ENCODE assay signal across 8 mouse cellular contexts in the genomic region with DNA sequence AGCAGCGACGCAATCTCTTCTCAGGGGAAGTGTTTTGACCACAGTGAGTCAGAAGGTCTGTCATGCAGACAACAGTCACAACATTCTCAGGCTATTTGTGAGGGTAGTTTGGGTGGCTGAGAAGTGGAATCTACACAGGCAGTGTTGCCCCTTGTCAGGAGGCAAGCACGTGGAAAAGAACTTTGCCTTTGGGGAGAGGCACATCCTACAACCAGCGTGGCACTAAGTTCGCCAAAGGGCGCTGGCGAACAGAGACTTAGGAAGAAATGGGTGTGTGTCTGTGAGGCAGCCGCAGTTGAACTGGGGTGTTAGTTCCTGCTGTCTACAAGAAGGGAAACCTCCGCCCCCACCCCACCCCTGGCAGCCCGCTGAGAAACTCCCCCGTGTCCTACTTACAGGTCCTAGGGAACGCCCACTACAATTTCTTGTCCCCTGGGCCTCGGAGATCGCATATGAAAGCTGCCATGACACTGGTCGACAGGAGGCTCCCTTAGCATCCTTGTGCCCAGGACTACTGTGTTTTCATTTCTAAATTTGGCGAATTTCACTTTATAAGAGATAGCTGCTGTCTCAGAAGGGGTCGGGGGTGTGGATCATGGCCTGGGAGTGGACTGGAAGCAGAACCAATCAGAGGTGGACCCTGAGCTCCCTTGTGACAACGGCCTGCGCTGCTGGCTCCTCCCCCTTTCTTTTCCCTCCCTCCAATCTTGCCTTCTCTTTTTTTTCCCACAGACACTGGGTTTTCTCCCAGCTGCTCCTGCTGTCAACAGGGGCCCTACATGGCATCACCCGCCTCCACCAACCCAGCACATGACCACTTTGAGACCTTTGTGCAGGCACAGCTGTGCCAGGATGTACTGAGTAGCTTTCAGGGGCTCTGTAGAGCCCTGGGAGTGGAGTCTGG. TPM values are rescaled to one million over a fixed set of nuclear protein-coding genes. Genes with fewer than 3 reads are reported as not detected.
DNase-seq lines count a peak whose midpoint lies in the region; ATAC-seq and TF ChIP-seq lines count a peak whose summit lies in the region.

No protein-coding gene starts in this region.

- no peak for TF ChIP-seq POLR2A in ES-Bruce4 (IDR thresholded peaks at IDR 0.05; ENCODE audit: insufficient read depth, low read length)
- no peak for TF ChIP-seq POLR2A in bone marrow macrophage, adult 2 months (IDR thresholded peaks at IDR 0.05; ENCODE audit: borderline replicate concordance, low read depth, low read length)

- no peaks in the 10 kb centered on the region for H3K9me3 ChIP-seq in ES-Bruce4 (replicated peaks; ENCODE audit: control insufficient read depth, insufficient read depth, low read length, poor library complexity, severe bottlenecking)
- H3K9me3 ChIP-seq in hindbrain, embryonic 13.5 days = no peaks in the 10 kb centered on the region

- no peak for TF ChIP-seq CTCF in ES-Bruce4 (IDR thresholded peaks at IDR 0.05; ENCODE audit: low read depth, low read length)
- TF ChIP-seq CTCF in bone marrow macrophage, adult 2 months (IDR thresholded peaks at IDR 0.05; ENCODE audit: low read depth, low read length) = no peak

- peak overlapping the region; percentile 69 for H3K9ac ChIP-seq in ES-Bruce4 (ENCODE audit: low read depth, poor library complexity, severe bottlenecking)
- peak overlapping the region; percentile 80 for H3K9ac ChIP-seq in hindbrain, embryonic 13.5 days

- peak overlapping the region; percentile 82 for H3K4me3 ChIP-seq in ES-Bruce4 (ENCODE audit: low read depth, low read length)
- H3K4me3 ChIP-seq in bone marrow macrophage, adult 2 months (ENCODE audit: insufficient read depth, low read length) = peak overlapping the region; percentile 62
- peak overlapping the region; percentile 61 for H3K4me3 ChIP-seq in hindbrain, embryonic 13.5 days

- H3K36me3 ChIP-seq in ES-Bruce4 (ENCODE audit: control insufficient read depth, insufficient read depth, low read length, poor library complexity, severe bottlenecking) = no peaks in the 10 kb centered on the region
- H3K36me3 ChIP-seq in hindbrain, embryonic 13.5 days = peaks cover 28% of the 10 kb centered on the region

- 2% methylated on average over 20 of the region's 20 CpGs for WGBS in hindbrain, embryonic 13.5 days

- no peaks in the 10 kb centered on the region for H3K27me3 ChIP-seq in ES-Bruce4 (ENCODE audit: control insufficient read depth, insufficient read depth, low read length, poor library complexity, severe bottlenecking)
- H3K27me3 ChIP-seq in hindbrain, embryonic 13.5 days = 0 out of 2 replicates have a peak, but pooled peaks cover 3% of the 10 kb centered on the region

- H3K4me2 ChIP-seq in hindbrain, embryonic 13.5 days = peak overlapping the region; percentile 87

- H3K27ac ChIP-seq in ES-Bruce4 (ENCODE audit: insufficient read depth, low read length) = 0 out of 2 replicates have a peak overlapping the region, but pooled peaks have one; percentile 12
- H3K27ac ChIP-seq in bone marrow macrophage, adult 2 months (ENCODE audit: insufficient read depth, low read depth, low read length) = peak overlapping the region; percentile 77
- peak overlapping the region; percentile 84 for H3K27ac ChIP-seq in hindbrain, embryonic 13.5 days

- H3K4me1 ChIP-seq in ES-Bruce4 (ENCODE audit: control insufficient read depth, insufficient read depth, low read length) = peaks cover 5% of the 10 kb centered on the region
- peaks cover 33% of the 10 kb centered on the region for H3K4me1 ChIP-seq in bone marrow macrophage, adult 2 months (ENCODE audit: control insufficient read depth, insufficient read depth, low read length)
- peaks cover 34% of the 10 kb centered on the region for H3K4me1 ChIP-seq in hindbrain, embryonic 13.5 days (replicated peaks)

- DNase-seq in frontal cortex, postnatal 14 days (ENCODE audit: low spot score in 2 of 2) = peak; percentile 39 to 68
- DNase-seq in left cerebral cortex, adult 18-20 months (ENCODE audit: low spot score in 2 of 2) = peak; percentile 40 to 51
- DNase-seq in lung, postnatal 25 days (ENCODE audit: low spot score) = peak; percentile 82
- peak; percentile 56 for DNase-seq in right cerebral cortex, adult 18-20 months
- DNase-seq in urinary bladder, postnatal 36 days (ENCODE audit: low spot score in 2 of 2) = peak; percentile 50 to 62

- ATAC-seq in hindbrain, embryonic 13.5 days (ENCODE audit: low FRiP score) = peak; percentile 71

- no peak for TF ChIP-seq EP300 in ES-Bruce4 (IDR thresholded peaks at IDR 0.05; ENCODE audit: insufficient read depth, low read depth, low read length)

RNA-seq across cellular contexts. Expression of a gene that starts 1.4 kb away (rescaled TPM):
- polyA plus RNA-seq in ES-Bruce4 (2011; ENCODE audit: insufficient read depth, insufficient read length, low read depth, missing spikeins) = 11.7 and 11.9 TPM in 2 replicates
- polyA plus RNA-seq in bone marrow macrophage, adult 2 months (2012; ENCODE audit: insufficient read depth, insufficient read length, missing spikeins) = 44.8 and 55.9 TPM in 2 replicates
- polyA plus RNA-seq in hindbrain, embryonic 13.5 days (2015; fragmentation: Nextera tagmentation; extraction: Ambion mirVana) = 27.9 and 29.6 TPM in 2 replicates
- total RNA-seq in left cerebral cortex, adult 18-20 months (2021) = 10 to 100 TPM; 25.1 to 25.5 TPM

RNA-seq across cellular contexts. Expression of a gene that starts 12.6 kb away (rescaled TPM):
- polyA plus RNA-seq in ES-Bruce4 (2011; ENCODE audit: insufficient read depth, insufficient read length, low read depth, missing spikeins) = 8.5 and 10.4 TPM in 2 replicates
- 15.2 and 15.8 TPM in 2 replicates for polyA plus RNA-seq in bone marrow macrophage, adult 2 months (2012; ENCODE audit: insufficient read depth, insufficient read length, missing spikeins)
- 31.6 and 39.4 TPM in 2 replicates for polyA plus RNA-seq in hindbrain, embryonic 13.5 days (2015; fragmentation: Nextera tagmentation; extraction: Ambion mirVana)
- total RNA-seq in left cerebral cortex, adult 18-20 months (2021) = 10 to 100 TPM; 15.0 to 16.9 TPM

RNA-seq across cellular contexts. Expression of a gene that starts 12.7 kb away (rescaled TPM):
- 3.8 and 4.6 TPM in 2 replicates for polyA plus RNA-seq in ES-Bruce4 (2011; ENCODE audit: insufficient read depth, insufficient read length, low read depth, missing spikeins)
- not detected in 2 replicates for polyA plus RNA-seq in bone marrow macrophage, adult 2 months (2012; ENCODE audit: insufficient read depth, insufficient read length, missing spikeins)
- 2.7 and 4.6 TPM in 2 replicates for polyA plus RNA-seq in hindbrain, embryonic 13.5 days (2015; fragmentation: Nextera tagmentation; extraction: Ambion mirVana)
- total RNA-seq in left cerebral cortex, adult 18-20 months (2021) = 1 to 10 TPM; 4.4 to 5.7 TPM

RNA-seq across cellular contexts. Expression of a gene that starts 27.3 kb away (rescaled TPM):
- polyA plus RNA-seq in ES-Bruce4 (2011; ENCODE audit: insufficient read depth, insufficient read length, low read depth, missing spikeins) = 13.5 and 13.7 TPM in 2 replicates
- 11.8 and 13.4 TPM in 2 replicates for polyA plus RNA-seq in bone marrow macrophage, adult 2 months (2012; ENCODE audit: insufficient read depth, insufficient read length, missing spikeins)
- polyA plus RNA-seq in hindbrain, embryonic 13.5 days (2015; fragmentation: Nextera tagmentation; extraction: Ambion mirVana) = 20.5 and 21.6 TPM in 2 replicates
- 10 to 100 TPM; 19.1 to 19.8 TPM for total RNA-seq in left cerebral cortex, adult 18-20 months (2021)

RNA-seq across cellular contexts. Expression of a gene that starts 41.7 kb away (rescaled TPM):
- polyA plus RNA-seq in ES-Bruce4 (2011; ENCODE audit: insufficient read depth, insufficient read length, low read depth, missing spikeins) = 298 and 315 TPM in 2 replicates
- 54.0 and 57.3 TPM in 2 replicates for polyA plus RNA-seq in bone marrow macrophage, adult 2 months (2012; ENCODE audit: insufficient read depth, insufficient read length, missing spikeins)
- polyA plus RNA-seq in hindbrain, embryonic 13.5 days (2015; fragmentation: Nextera tagmentation; extraction: Ambion mirVana) = 55.9 and 62.1 TPM in 2 replicates
- total RNA-seq in left cerebral cortex, adult 18-20 months (2021) = 10 to 100 TPM; 61.0 to 68.7 TPM

Comparison
In these comparisons a context has a peak if more than half of its experiments do, and no peak if none do; other contexts are left out.
1. Peak in every context shown above with its lines: DNase-seq, ATAC-seq, H3K4me3 ChIP-seq and H3K27ac ChIP-seq.
2. H3K27ac ChIP-seq: peak in every context shown above with its lines; median percentile 84 in hindbrain, embryonic 13.5 days; 77 in bone marrow macrophage, adult 2 months; 12 in ES-Bruce4.